Mouse (Mus musculus): ENCODE measurements at regions not wholly inside any gene's neighbourhood (a gene's known extent, or its start where the extent isn't known, plus 50 kb on each side); places are given as distances from the start of the nearest gene placed in this dataset.

GRCm38 (mm10) chr10:43791525-43792021 lies 110.0 kb downstream of the Qrsl1 start:
- no peak for DNase-seq (ENCODE audit: low spot score)

- no peak for DNase-seq (ENCODE audit: low spot score)
Measured at GRCm38 (mm10) chr10:43792618-43793017, 108.9 kb downstream of the Qrsl1 start.

GRCm38 (mm10) chr10:43794587-43794986 lies 107.0 kb downstream of the Qrsl1 start:
- no peak for DNase-seq (ENCODE audit: low spot score)

- no peak for DNase-seq (ENCODE audit: low spot score)
Measured at GRCm38 (mm10) chr10:43800077-43800476, 101.5 kb downstream of the Qrsl1 start.

- peak; percentile 64 for DNase-seq (ENCODE audit: low spot score)
Measured at GRCm38 (mm10) chr10:43815291-43815690, 86.3 kb downstream of the Qrsl1 start.

GRCm38 (mm10) chr10:43817522-43818198 lies 83.9 kb downstream of the Qrsl1 start:
- DNase-seq (ENCODE audit: low spot score): no peak

- no peak for DNase-seq (ENCODE audit: low spot score)
Measured at GRCm38 (mm10) chr10:43818623-43819022, 82.9 kb downstream of the Qrsl1 start.

GRCm38 (mm10) chr10:43819434-43819833 lies 82.1 kb downstream of the Qrsl1 start:
- no peak for DNase-seq (ENCODE audit: low spot score)

GRCm38 (mm10) chr10:43822615-43823014 lies 78.9 kb downstream of the Qrsl1 start:
- no peak for DNase-seq (ENCODE audit: low spot score)

- peak; percentile 22 for DNase-seq (ENCODE audit: low spot score)
Measured at GRCm38 (mm10) chr10:43824009-43824408, 77.5 kb downstream of the Qrsl1 start.

All from MN1 (cell line).